In genomic region chr17:87433929-87434328, GRCm38 (mm10) we compare ENCODE assay signal across 44 mouse cellular contexts. TPM values are rescaled to one million over a fixed set of nuclear protein-coding genes. Genes with fewer than 3 reads are reported as not detected.
"Had no signal": no experiment of that assay in that cellular context is flagged by ENCODE, and none has a peak within 500 bp of the region (broad histone marks: within the 10 kb centered on the region; RNA-seq: fewer than 3 reads in every experiment).

No protein-coding gene starts in this region.

- H3K4me1 ChIP-seq: limb, embryonic 10.5 days; limb, embryonic 15.5 days; lung, embryonic 15.5 days; midbrain, embryonic 10.5 days; neural tube, embryonic 12.5 days had no signal

- H3K27me3 ChIP-seq: limb, embryonic 12.5 days; limb, embryonic 13.5 days; limb, embryonic 15.5 days; liver, embryonic 12.5 days; liver, embryonic 13.5 days; liver, embryonic 15.5 days; lung, embryonic 15.5 days; megakaryocyte, embryonic 14.5 days; midbrain, embryonic 12.5 days; midbrain, embryonic 13.5 days; midbrain, embryonic 15.5 days; neural tube, embryonic 12.5 days; neural tube, embryonic 13.5 days had no signal

- H3K27ac ChIP-seq: limb, embryonic 10.5 days; limb, embryonic 12.5 days; limb, embryonic 13.5 days; limb, embryonic 15.5 days; liver, embryonic 12.5 days; liver, embryonic 13.5 days; liver, embryonic 14.5 days; liver, embryonic 15.5 days; lung, embryonic 15.5 days; macrophage; midbrain, embryonic 10.5 days; midbrain, embryonic 12.5 days; midbrain, embryonic 13.5 days; midbrain, embryonic 15.5 days; neural tube, embryonic 12.5 days; neural tube, embryonic 13.5 days had no signal

- H3K9ac ChIP-seq: limb, embryonic 12.5 days; limb, embryonic 13.5 days; limb, embryonic 15.5 days; liver, embryonic 12.5 days; liver, embryonic 13.5 days; liver, embryonic 14.5 days; liver, embryonic 15.5 days; liver, postnatal 0 days; lung, embryonic 14.5 days; lung, embryonic 15.5 days; midbrain, embryonic 12.5 days; midbrain, embryonic 13.5 days; midbrain, embryonic 15.5 days; neural tube, embryonic 12.5 days; neural tube, embryonic 13.5 days had no signal

- DNase-seq: left cerebral cortex, postnatal 4 days; liver; liver, embryonic 13.5 days; liver, postnatal 0 days; lung, adult 18-20 months; lung, adult 2 months; lung, embryonic 14.5 days; lung, postnatal 10 days; lung, postnatal 14 days; lung, postnatal 36 days; lung, postnatal 4 days; midbrain, embryonic 14.5 days had no signal

- H3K4me2 ChIP-seq: limb, embryonic 12.5 days; limb, embryonic 13.5 days; limb, embryonic 15.5 days; liver, embryonic 11.5 days; liver, embryonic 12.5 days; liver, embryonic 13.5 days; liver, embryonic 15.5 days; lung, embryonic 14.5 days; lung, embryonic 15.5 days; midbrain, embryonic 11.5 days; midbrain, embryonic 12.5 days; midbrain, embryonic 13.5 days; midbrain, embryonic 15.5 days; neural tube, embryonic 12.5 days; neural tube, embryonic 13.5 days had no signal

- H3K4me3 ChIP-seq: limb, embryonic 10.5 days; limb, embryonic 12.5 days; limb, embryonic 13.5 days; limb, embryonic 15.5 days; liver, embryonic 12.5 days; liver, embryonic 13.5 days; liver, embryonic 15.5 days; lung, embryonic 15.5 days; megakaryocyte, embryonic 14.5 days; midbrain, embryonic 10.5 days; midbrain, embryonic 12.5 days; midbrain, embryonic 13.5 days; midbrain, embryonic 15.5 days; myocyte; neural tube, embryonic 12.5 days; neural tube, embryonic 13.5 days had no signal

- ATAC-seq: liver, embryonic 12.5 days; liver, postnatal 0 days; lung, postnatal 0 days; midbrain, embryonic 13.5 days; midbrain, embryonic 15.5 days; midbrain, embryonic 16.5 days had no signal

- H3K9me3 ChIP-seq: limb, embryonic 10.5 days; limb, embryonic 12.5 days; limb, embryonic 13.5 days; limb, embryonic 15.5 days; liver, embryonic 13.5 days; liver, embryonic 15.5 days; lung, embryonic 15.5 days; megakaryocyte, embryonic 14.5 days; midbrain, embryonic 10.5 days; midbrain, embryonic 12.5 days; midbrain, embryonic 13.5 days; midbrain, embryonic 15.5 days; neural tube, embryonic 12.5 days; neural tube, embryonic 13.5 days had no signal

RNA-seq across cellular contexts. Expression of gene Stpg4, which starts 6.4 kb away (rescaled TPM):
- total RNA-seq: left cerebral cortex, postnatal 14 days; left cerebral cortex, postnatal 36 days; left cerebral cortex, postnatal 4 days; liver, adult 2 months; megakaryocyte, adult 5-6 weeks; megakaryocyte-erythroid progenitor cell, adult 5-6 weeks; midbrain, postnatal 0 days; monocyte, adult 5-6 weeks had no signal
- polyA plus RNA-seq: limb, embryonic 10.5 days; limb, embryonic 12.5 days; limb, embryonic 13.5 days; limb, embryonic 14.5 days; limb, embryonic 15.5 days; liver, adult 2 months; liver, embryonic 11.5 days; liver, embryonic 12.5 days; liver, embryonic 13.5 days; liver, embryonic 14.5 days; liver, embryonic 15.5 days; liver, embryonic 16.5 days; liver, postnatal 0 days; lung, adult 2 months; lung, embryonic 14.5 days; lung, embryonic 15.5 days; lung, embryonic 16.5 days; lung, postnatal 0 days; macrophage; midbrain, embryonic 10.5 days; midbrain, embryonic 11.5 days; midbrain, embryonic 12.5 days; midbrain, embryonic 13.5 days; midbrain, embryonic 14.5 days; midbrain, embryonic 16.5 days; myocyte; neural tube, embryonic 11.5 days; neural tube, embryonic 12.5 days had no signal
